Mouse (Mus musculus) G1E-ER4 (cell line): ENCODE measurements around the gene Habp4. TPM values are rescaled to one million over a fixed set of nuclear protein-coding genes. Genes with fewer than 3 reads are reported as not detected.

Experiments
- GATA1 ChIP-seq: IDR thresholded peaks from one replicate; pipeline ENCODE4 v1.8.0; 2012; ENCODE audit warnings: low read length, inconsistent platforms
- polyA plus RNA-seq: library from polyadenylated mRNA; stranded (reverse); fragments of >175 nt; gene quantifications from 2 replicates; pipeline ENCODE4 v1.2.3, GENCODE M21; 2012

Gene Habp4
- polyA plus RNA-seq, 1 experiment, result 70.8 TPM

DNA sequence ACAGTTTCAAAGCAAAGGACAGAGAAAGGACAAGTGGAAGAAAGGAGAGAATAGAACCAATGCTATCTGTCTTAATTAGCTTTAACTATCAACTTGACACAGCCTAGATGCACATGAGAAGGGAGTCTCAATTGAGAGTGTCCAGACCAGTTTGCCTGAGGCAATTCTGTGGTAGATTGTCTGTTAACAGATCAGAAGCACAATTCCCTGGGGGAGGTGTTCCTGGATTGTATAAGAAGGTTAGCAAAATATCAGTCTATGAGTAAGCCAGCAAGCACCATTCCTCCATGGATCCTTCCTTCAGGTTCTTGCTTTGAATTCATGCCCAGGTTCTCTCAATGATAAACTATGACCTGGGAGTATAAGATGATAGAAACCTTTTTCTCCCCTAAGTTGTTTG lies 4.7 kb upstream of the Habp4 start:
- no peak for TF ChIP-seq GATA1

DNA sequence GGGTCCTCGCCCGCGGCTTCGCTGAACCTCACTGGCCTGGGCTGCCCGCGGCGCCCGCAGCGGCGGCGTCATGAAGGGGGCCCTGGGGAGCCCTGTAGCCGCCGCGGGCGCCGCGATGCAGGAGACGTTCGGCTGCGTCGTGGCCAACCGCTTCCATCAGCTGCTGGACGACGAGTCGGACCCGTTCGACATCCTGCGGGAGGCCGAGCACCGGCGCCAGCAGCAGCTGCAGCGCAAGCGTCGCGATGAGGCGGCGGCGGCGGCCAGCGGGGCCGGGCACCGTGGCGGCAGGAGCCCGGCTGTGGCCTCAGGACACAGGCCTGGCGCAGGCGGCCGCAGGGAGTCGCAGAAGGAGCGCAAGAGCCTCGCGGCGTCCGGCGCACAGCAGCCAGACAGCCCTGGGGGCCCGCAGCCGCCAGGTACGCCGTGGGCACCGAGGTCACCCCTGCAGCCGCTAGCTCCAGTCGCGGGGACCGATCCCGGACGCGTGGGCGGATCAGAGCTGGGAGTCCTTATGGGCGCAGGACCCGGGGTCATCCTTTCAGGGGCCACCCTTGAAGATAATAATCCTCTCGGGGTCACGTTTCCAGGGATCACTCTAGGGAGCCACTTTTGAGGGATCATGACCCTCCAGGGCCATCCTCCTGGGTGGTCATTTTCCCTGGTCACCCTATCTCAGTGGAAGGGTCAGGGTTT lies 440 bp downstream of the Habp4 start:
- no peak for TF ChIP-seq GATA1

DNA sequence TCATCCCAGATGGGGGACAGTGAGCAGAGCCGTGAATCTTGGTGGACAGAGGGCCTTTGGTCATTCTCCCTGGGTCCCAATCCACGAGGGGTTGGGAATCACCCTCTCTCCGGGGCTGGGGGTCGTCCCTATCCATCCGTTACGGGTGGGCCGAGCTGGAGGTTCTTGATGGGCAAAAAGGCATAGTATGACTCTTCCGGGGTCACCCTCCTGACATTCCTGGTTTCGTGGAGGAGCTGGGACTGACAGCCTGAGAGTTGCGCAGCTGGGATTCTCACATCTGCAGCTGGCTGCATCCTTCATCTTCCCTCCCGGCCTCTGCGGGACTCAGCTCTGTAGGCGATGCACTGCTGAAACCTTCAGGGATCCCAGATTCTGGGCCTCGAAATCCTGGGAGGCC lies 1.0 kb downstream of the Habp4 start:
- no peak for TF ChIP-seq GATA1

DNA sequence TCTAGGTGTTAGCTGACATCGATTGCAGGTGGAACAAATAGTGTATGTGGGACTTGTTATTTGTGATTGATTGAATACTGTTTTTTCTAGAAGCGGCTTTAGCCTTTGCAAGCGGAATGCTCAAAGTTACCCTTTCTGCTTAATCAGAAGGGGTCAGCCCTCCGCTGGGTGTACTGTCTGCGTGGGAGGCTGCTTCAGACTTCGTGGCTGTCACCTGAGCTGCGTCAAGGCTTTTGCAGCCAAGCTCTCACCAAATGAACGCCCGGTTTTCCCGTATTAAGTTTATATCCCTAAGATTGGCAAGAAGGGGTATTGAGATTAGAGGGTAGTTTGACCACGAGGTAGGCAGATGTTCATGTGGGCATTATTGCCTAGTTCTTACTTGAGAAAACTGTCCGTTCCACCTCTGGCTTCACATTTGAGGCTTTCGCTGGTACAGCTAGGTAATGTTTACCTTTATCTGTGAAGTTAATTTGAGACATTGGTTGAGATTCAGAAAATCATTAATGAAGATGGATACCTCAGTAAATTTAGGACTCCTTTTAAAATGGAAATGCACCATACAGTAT lies 1.6 kb downstream of the Habp4 start:
- TF ChIP-seq GATA1, result no peak

GRCm38 (mm10) chr13:64169746-64170145 lies 8.1 kb downstream of the Habp4 start:
- no peak for TF ChIP-seq GATA1

GRCm38 (mm10) chr13:64178000-64178399 lies 16.4 kb downstream of the Habp4 start:
- no peak for TF ChIP-seq GATA1

DNA sequence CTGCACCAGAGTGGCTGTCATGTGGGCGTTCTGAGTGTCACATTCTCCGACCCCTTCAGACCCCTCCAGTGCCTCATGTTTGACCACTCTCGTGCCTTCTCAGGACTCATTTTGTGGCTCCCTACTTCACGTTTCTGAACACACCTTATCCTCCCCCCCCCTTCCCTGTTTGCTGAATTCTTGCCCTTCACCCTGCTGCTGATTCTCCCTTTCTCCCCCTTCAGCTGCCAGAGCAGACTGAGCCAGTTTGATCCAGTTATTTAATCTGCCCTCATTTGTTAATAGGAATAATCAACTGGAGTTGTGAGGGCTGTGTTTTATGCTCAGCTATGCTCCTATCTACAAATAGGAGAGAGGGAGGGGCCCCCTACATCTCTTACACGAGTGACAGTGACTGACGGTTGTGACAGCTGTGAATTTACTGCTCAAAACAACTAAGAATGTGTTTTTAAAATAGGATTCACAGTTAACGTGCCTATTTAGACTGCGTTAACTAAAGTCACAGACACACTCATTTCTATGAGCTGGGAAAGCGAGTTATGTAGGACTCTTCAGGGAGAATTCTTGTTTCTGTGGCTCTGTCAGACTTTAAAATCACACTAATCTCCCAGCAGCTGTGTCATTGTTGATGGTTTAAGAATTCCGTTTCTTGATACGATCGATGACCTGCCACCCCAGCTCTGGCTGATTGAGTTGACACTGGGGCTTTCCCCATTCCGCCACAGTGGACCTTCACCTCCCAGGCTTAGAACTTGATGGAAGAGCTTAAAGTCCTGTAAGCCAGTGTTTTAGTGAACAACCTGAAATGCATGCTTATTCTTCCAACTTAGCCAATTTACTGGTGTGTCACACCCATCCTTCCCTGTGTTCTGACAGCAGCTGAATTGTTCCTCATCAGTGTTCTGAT lies 17.4 kb downstream of the Habp4 start:
- no peak for TF ChIP-seq GATA1

- no peak for TF ChIP-seq GATA1
These were observed 18.7 kb downstream of the Habp4 start for GRCm38 (mm10) chr13:64180300-64180699.

GRCm38 (mm10) chr13:64180888-64181287 lies 19.3 kb downstream of the Habp4 start:
- no peak for TF ChIP-seq GATA1

GRCm38 (mm10) chr13:64182091-64182490 lies 20.5 kb downstream of the Habp4 start:
- TF ChIP-seq GATA1, result no peak

- no peak for TF ChIP-seq GATA1
These were observed 22.0 kb downstream of the Habp4 start for GRCm38 (mm10) chr13:64183583-64183982.

DNA sequence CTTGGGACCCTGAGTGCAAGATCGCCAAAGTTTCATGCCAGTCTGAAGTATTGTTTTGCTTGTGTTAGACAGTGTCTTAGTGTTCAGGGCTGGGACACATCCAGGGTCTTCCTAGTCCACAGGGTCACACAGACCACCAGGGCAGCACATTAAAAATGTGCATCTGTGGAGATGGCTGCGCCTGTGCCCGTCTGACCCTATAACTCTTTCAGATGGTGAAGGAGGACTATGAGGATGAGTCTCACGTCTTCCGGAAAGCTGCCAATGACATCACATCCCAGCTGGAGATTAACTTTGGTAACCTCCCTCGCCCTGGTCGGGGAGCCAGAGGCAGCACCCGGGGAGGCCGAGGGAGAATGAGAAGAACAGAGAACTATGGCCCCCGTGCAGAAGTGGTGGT lies 22.7 kb downstream of the Habp4 start:
- TF ChIP-seq GATA1, result no peak

DNA sequence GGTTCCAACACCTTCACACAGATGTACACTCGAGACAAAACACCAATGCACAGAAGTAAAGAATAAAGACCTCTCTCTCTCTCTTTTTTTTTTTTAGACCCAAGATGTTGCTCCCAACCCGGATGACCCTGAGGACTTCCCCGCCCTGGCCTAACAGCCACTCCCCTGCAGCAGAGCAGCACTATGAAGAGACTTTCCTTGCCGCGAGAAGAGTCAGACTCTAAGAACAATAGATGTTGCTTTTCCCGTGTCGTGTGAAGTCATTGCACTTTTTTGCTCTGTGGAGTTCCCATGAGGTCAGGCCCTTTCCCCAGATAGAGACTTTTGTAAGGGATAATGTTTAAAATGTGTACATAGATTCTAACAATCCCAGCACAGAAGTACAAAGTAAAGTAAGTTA lies 23.6 kb downstream of the Habp4 start:
- TF ChIP-seq GATA1, result no peak

DNA sequence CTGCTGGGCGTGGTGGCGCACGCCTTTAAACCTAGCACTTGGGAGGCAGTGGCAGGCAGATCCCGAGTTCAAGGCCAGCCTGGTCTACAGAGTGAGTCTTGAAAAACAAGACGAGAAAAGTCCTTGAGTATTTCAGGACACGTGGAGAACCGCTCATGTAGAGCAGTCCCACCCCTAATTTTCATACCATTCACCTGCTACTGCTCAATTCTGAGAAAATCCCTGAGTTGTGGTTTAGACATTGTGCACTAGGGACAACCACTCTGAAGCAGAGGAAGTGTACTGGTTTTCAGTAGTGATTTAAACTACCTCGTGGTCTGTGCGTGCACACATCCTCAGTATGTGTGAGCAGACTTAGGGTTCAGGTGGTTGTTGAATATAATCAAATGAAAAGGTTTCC lies 24.0 kb downstream of the Habp4 start:
- no peak for TF ChIP-seq GATA1

DNA sequence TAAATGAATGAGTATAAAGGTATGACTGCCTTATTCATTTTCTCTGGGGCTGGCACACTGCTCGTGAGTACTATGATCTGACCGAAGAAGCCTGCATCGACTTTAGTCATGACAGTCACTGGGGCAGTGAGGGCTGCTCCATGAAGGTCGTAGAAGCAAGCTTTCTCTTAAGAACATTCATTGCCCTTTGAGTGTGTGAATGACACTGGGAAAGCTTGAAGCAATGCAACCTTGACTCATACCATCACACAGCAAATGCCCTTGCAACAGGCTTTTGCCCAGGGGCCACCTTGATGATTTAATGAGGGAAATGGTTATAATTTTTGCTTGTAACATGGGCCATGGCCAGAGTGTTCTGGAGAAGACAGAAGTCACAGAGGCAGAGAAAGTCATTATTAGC lies 24.9 kb downstream of the Habp4 start:
- TF ChIP-seq GATA1, result no peak

DNA sequence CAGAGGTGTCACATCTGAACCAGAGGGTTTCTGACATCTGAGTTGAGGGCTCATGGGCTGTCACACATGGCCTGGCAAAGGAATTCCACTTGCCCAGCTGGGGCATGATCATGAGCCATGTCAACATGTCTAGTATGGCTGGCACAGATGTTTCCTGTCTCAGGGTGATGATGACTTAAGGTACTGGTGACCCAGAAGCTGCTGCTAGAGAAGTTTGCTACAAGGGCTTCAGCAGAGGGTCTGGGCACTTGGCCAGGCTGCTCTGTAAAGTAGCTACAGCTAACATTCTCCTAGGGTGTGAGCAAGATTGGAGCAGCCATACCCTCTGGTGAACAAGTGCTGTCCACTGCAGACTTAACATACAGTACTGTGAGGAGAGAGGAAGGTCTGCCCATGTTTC lies 25.4 kb downstream of the Habp4 start:
- no peak for TF ChIP-seq GATA1
